Mouse (Mus musculus): ENCODE data around the gene Gm28308.

The Gm28308 gene

GRCm38 (mm10) chr6:52213119-52213986 is at the start of gene Gm28308, which contains the start of gene Hoxa3:
Gene Gm28308, minus strand, starts transcription at chr6:52213339.
Gene Hoxa3, minus strand, starts transcription at chr6:52213336.
- DNase-seq (ENCODE audit: low spot score in 2 of 2) = peak; percentile 78 to 83

GRCm38 (mm10) chr6:52262463-52263320 is 49.6 kb upstream of the Gm28308 start:
- DNase-seq (ENCODE audit: low spot score in 2 of 2) = peak in 1 of 2 experiments; percentile 19

- peak in 1 of 2 experiments; percentile 20 for DNase-seq (ENCODE audit: low spot score in 2 of 2)
These were observed 48.8 kb upstream of the Gm28308 start for GRCm38 (mm10) chr6:52261751-52262462.

GRCm38 (mm10) chr6:52260654-52261575 is 47.8 kb upstream of the Gm28308 start, which contains the start of gene Hoxa13:
Gene Hoxa13, minus strand, starts transcription at chr6:52260880.
- DNase-seq (ENCODE audit: low spot score in 2 of 2) = peak in 1 of 2 experiments; percentile 64

GRCm38 (mm10) chr6:52259811-52260261 is 46.7 kb upstream of the Gm28308 start:
- DNase-seq (ENCODE audit: low spot score in 2 of 2) = peak in 1 of 2 experiments; percentile 41

- peak in 1 of 2 experiments; percentile 47 for DNase-seq (ENCODE audit: low spot score in 2 of 2)
These were observed 46.1 kb upstream of the Gm28308 start for GRCm38 (mm10) chr6:52259081-52259790.

- peak; percentile 83 to 86 for DNase-seq (ENCODE audit: low spot score in 2 of 2)
These were observed 43.8 kb upstream of the Gm28308 start for GRCm38 (mm10) chr6:52256956-52257355.

- peak in 1 of 2 experiments; percentile 49 for DNase-seq (ENCODE audit: low spot score in 2 of 2)
These were observed 40.7 kb upstream of the Gm28308 start for GRCm38 (mm10) chr6:52253511-52254500.

- DNase-seq (ENCODE audit: low spot score in 2 of 2) = peak in 1 of 2 experiments; percentile 67
These were observed 39.7 kb upstream of the Gm28308 start for GRCm38 (mm10) chr6:52252775-52253376.

- DNase-seq (ENCODE audit: low spot score in 2 of 2) = peak in 1 of 2 experiments; percentile 41
These were observed 39.1 kb upstream of the Gm28308 start for GRCm38 (mm10) chr6:52252016-52252774.

- DNase-seq (ENCODE audit: low spot score in 2 of 2) = peak in 1 of 2 experiments; percentile 34
These were observed 38.2 kb upstream of the Gm28308 start for GRCm38 (mm10) chr6:52251177-52251879.

- peak in 1 of 2 experiments; percentile 26 for DNase-seq (ENCODE audit: low spot score in 2 of 2)
These were observed 36.7 kb upstream of the Gm28308 start for GRCm38 (mm10) chr6:52249826-52250225.

- peak in 1 of 2 experiments; percentile 43 for DNase-seq (ENCODE audit: low spot score in 2 of 2)
These were observed 36.2 kb upstream of the Gm28308 start for GRCm38 (mm10) chr6:52249415-52249738.

- no peak for DNase-seq (ENCODE audit: low spot score in 2 of 2)
These were observed 35.7 kb upstream of the Gm28308 start for GRCm38 (mm10) chr6:52248638-52249414.

- peak in 1 of 2 experiments; percentile 58 for DNase-seq (ENCODE audit: low spot score in 2 of 2)
These were observed 34.9 kb upstream of the Gm28308 start for GRCm38 (mm10) chr6:52247766-52248637.
